Mouse (Mus musculus) lung, adult 2 months (tissue): ENCODE results near the gene Pxdn.

Source experiments
- CTCF ChIP-seq: fragments of 200-500 bp; IDR thresholded peaks from 2 replicates; pipeline ENCODE4 v1.5.1; 2011; ENCODE audit warnings: mild to moderate bottlenecking, low read length, control low read depth; ENCODE audit not compliant: insufficient read depth
- POLR2A ChIP-seq: fragments of 200-500 bp; IDR thresholded peaks from 2 replicates; pipeline ENCODE4 v1.6.1; 2011; ENCODE audit warnings: low read depth, mild to moderate bottlenecking, control low read depth, low read length, borderline replicate concordance; ENCODE audit errors: extremely low read depth

GRCm38 (mm10) chr12:30017131-30017530 lies 79.7 kb downstream of the Pxdn start:
- TF ChIP-seq CTCF (no peak), POLR2A (no peak)
